Mouse (Mus musculus) limb, embryonic 15.5 days (tissue): Measurements from ENCODE around the gene Smim1. TPM values are rescaled to one million over a fixed set of nuclear protein-coding genes. Genes with fewer than 3 reads are reported as not detected.

Source experiments
- ATAC-seq: fragments of 200-750 bp; cut with Nextera tagmentation; 2 replicates; pipeline ENCODE4 v1.8.0; 2017; ENCODE audit warnings: low read depth, moderate TSS enrichment; ENCODE audit not compliant: insufficient number of reproducible peaks, low FRiP score, low TSS enrichment
- H3K27ac ChIP-seq: fragments of 300-500 bp; sonication (generic); 2 replicates; pipeline ENCODE4 v1.5.1; 2015; ENCODE audit warnings: moderate library complexity, mild to moderate bottlenecking, inconsistent platforms
- H3K27me3 ChIP-seq: fragments of 300-500 bp; sonication (generic); 2 replicates; pipeline ENCODE4 v1.6.1; 2015; ENCODE audit warnings: inconsistent platforms
- H3K36me3 ChIP-seq: fragments of 300-500 bp; sonication (generic); 2 replicates; pipeline ENCODE4 v1.6.1; 2015; ENCODE audit warnings: inconsistent platforms
- H3K4me1 ChIP-seq: fragments of 300-500 bp; sonication (generic); 2 replicates; pipeline ENCODE4 v1.6.1; 2015; ENCODE audit warnings: inconsistent platforms
- H3K4me2 ChIP-seq: fragments of 300-500 bp; sonication (generic); 2 replicates; pipeline ENCODE4 v1.6.1; 2015; ENCODE audit warnings: mild to moderate bottlenecking, inconsistent platforms
- H3K4me3 ChIP-seq: fragments of 300-500 bp; sonication (generic); 2 replicates; pipeline ENCODE4 v1.5.1; 2015; ENCODE audit warnings: mild to moderate bottlenecking, inconsistent platforms
- H3K9ac ChIP-seq: fragments of 300-500 bp; sonication (generic); 2 replicates; pipeline ENCODE4 v1.6.1; 2015; ENCODE audit warnings: inconsistent platforms
- H3K9me3 ChIP-seq: fragments of 300-500 bp; sonication (generic); 2 replicates; pipeline ENCODE4 v1.6.1; 2016; ENCODE audit warnings: inconsistent platforms
- WGBS: fragments of 180-500 bp; shearing (Covaris S2); methylation state at CpG from one replicate; pipeline ENCODE4 v1.1.7; 2015; 5-methylcytosine and 5-hydroxymethylcytosine counted together
- polyA plus RNA-seq: library from polyadenylated mRNA; unstranded; fragments of >200 nt; fragmentation: Nextera tagmentation; extraction: Ambion mirVana; gene quantifications from 2 replicates; pipeline ENCODE4 v1.2.1, GENCODE M21; 2015

Smim1 gene
- 17.6 and 24.6 TPM in 2 replicates for polyA plus RNA-seq

GRCm38 (mm10) chr4:154025641-154026440, at the start of gene Smim1:
Gene Smim1 (minus strand): TSS chr4:154026230.
- H3K4me2 ChIP-seq, result peak within 1 kb of the TSS; percentile 52
- peaks cover 11% of the 10 kb centered on the region for H3K36me3 ChIP-seq
- ATAC-seq, result peak; percentile 40; the same call in 1 of the 2 replicates
- H3K4me1 ChIP-seq, result peaks cover 32% of the 10 kb centered on the region
- under 1% methylated on average over 33 of the region's 33 CpGs for WGBS
- peak within 1 kb of the TSS; percentile 28; the same call in 1 of the 2 replicates for H3K27ac ChIP-seq
- no peaks in the 10 kb centered on the region for H3K9me3 ChIP-seq
- H3K4me3 ChIP-seq, result peak within 1 kb of the TSS; percentile 37
- H3K27me3 ChIP-seq, result peaks cover 41% of the 10 kb centered on the region
- 0 out of 2 replicates have a peak within 1 kb of the TSS, but pooled peaks have one; percentile 18 for H3K9ac ChIP-seq

DNA sequence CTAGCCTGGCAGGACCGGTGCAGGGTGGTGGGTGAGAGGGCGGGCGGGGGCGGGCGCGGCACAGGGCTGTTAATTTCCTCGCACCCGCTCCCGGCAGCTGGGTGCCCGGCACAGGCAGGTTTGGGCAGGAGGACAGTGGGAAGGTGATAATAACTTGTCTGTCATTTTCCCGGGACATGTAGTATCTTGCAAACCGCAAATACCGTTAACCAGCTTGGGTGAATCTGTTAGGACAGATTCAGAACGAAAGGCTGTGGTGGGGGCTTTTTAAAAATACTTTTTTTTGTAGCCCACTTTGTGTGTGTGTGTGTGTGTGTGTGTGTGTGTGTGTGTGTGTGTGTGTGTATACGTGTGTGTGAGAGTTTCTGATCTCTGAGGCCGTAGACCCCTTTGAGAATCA, 45.9 kb upstream of the Smim1 start:
- no peak overlapping the region for H3K27ac ChIP-seq
- no peaks in the 10 kb centered on the region for H3K4me1 ChIP-seq
- WGBS, result 8% methylated on average over 13 of the region's 16 CpGs
- peaks cover 42% of the 10 kb centered on the region for H3K27me3 ChIP-seq
- no peak overlapping the region for H3K9ac ChIP-seq
- no peaks in the 10 kb centered on the region for H3K36me3 ChIP-seq
- no peaks in the 10 kb centered on the region for H3K9me3 ChIP-seq
- H3K4me3 ChIP-seq, result no peak overlapping the region
- no peak overlapping the region for H3K4me2 ChIP-seq
- ATAC-seq, result no peak

- H3K36me3 ChIP-seq, result no peaks in the 10 kb centered on the region
- H3K27me3 ChIP-seq, result peaks cover 42% of the 10 kb centered on the region
- WGBS, result under 1% methylated on average over 15 of the region's 20 CpGs
- no peaks in the 10 kb centered on the region for H3K4me1 ChIP-seq
- H3K4me3 ChIP-seq, result no peak overlapping the region
- no peak overlapping the region for H3K27ac ChIP-seq
- no peaks in the 10 kb centered on the region for H3K9me3 ChIP-seq
- no peak overlapping the region for H3K9ac ChIP-seq
- ATAC-seq, result no peak
- no peak overlapping the region for H3K4me2 ChIP-seq
Observed at GRCm38 (mm10) chr4:154071521-154071920, 45.5 kb upstream of the Smim1 start.

DNA sequence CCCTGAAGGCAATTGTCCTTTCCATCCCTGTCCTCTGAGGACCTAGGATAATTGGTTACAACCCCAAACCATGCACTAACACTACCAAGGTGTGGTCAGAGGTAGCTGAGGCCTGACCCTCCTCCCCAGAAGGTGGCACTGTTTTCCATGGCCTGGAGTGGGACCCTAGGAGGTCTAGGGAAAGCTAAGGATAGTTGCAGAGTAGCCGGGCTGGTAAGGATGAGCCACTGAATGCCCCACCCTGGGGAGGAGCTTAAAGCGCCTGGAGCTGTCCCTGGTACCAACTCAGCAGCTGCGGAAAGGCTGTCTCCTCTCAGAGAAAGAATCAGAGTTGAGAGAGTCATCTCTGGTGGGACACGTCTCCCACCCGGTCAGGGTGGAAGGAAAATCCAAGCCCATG, 44.9 kb upstream of the Smim1 start:
- Histone ChIP-seq H3K9me3 (no peaks in the 10 kb centered on the region), H3K4me1 (no peaks in the 10 kb centered on the region), H3K9ac (no peak overlapping the region), H3K4me3 (no peak overlapping the region), H3K36me3 (no peaks in the 10 kb centered on the region), H3K27me3 (peaks cover 42% of the 10 kb centered on the region), H3K4me2 (no peak overlapping the region), H3K27ac (no peak overlapping the region)
- WGBS, result 0% methylated on average over 5 of the region's 5 CpGs
- no peak for ATAC-seq

DNA sequence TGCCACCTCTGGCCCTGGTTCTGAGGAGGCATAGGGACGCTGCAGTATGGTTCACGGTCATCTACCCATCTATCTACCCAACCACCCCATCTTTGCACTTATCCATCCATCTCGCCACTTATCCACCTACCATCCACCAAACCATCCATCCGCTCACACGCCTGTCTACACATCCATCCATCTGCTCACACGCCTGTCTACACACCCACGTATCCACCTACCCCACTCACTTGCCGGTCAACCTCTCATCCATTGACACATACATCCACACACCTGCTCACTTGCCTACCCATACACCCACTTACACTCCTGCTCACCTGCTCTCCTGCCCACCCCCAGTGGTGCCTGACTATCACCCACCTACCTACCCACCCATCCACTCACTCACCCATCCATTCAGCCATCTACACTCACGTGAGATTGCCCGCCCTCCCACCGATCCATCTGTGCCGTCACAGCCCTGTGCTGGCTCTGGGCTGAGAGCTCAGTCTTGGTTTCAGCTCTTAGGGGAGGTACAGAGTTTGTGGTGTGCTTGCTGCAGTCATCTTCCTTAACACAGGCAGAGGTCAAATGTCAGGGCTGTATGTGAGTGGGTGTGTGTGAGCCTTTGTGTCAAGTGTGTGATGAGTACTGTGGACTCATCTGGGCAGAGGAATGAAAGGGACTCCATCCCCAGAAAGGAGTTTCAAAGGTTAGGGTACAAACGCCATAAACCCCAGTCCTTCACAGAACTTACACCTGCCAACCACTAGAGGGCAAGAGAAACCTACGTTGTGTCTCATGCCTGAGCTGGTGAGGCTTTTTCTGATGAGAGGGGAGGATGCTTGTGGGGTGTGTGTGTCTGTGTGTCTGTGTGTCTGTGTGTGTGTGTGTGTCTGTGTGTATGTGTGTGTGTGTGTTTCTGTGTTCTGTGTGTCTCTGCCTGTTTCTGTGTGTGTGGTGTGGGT, 39.1 kb upstream of the Smim1 start:
- no peak overlapping the region for H3K4me2 ChIP-seq
- no peaks in the 10 kb centered on the region for H3K36me3 ChIP-seq
- H3K9ac ChIP-seq, result no peak overlapping the region
- 61% methylated on average over 14 of the region's 14 CpGs for WGBS
- no peaks in the 10 kb centered on the region for H3K4me1 ChIP-seq
- H3K27me3 ChIP-seq, result peaks cover 24% of the 10 kb centered on the region; the same call in 1 of the 2 replicates
- no peaks in the 10 kb centered on the region for H3K9me3 ChIP-seq
- no peak overlapping the region for H3K27ac ChIP-seq
- H3K4me3 ChIP-seq, result no peak overlapping the region
- ATAC-seq, result no peak

- ATAC-seq, result no peak
- no peaks in the 10 kb centered on the region for H3K9me3 ChIP-seq
- no peak overlapping the region for H3K9ac ChIP-seq
- H3K4me1 ChIP-seq, result peaks cover 19% of the 10 kb centered on the region
- H3K36me3 ChIP-seq, result no peaks in the 10 kb centered on the region
- H3K4me3 ChIP-seq, result no peak overlapping the region
- 39% methylated on average over 4 of the region's 4 CpGs for WGBS
- no peak overlapping the region for H3K4me2 ChIP-seq
- H3K27me3 ChIP-seq, result 0 out of 2 replicates have a peak, but pooled peaks cover 3% of the 10 kb centered on the region
- H3K27ac ChIP-seq, result peak overlapping the region; percentile 19; the same call in 1 of the 2 replicates
Observed at GRCm38 (mm10) chr4:154057696-154058095, 31.7 kb upstream of the Smim1 start.

DNA sequence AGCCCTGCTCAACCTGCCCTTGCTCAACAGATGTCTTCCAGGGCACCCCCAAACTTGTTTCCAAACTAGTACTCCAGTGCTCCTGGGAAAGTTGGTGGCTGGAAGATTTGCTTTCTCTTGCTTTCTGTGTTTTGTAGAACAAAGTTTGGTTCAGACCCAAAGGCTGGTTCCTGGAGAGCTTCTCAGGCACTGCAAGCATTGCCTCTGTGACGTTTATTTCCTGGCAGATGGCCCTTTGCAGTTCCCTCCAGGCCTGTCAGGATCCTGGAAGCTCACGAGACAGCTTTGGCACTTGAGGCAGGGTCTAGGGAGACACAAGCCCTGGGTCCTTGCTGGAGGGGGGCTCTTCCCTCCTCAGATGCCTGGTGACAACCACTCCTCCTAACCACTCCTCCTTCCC, 30.6 kb upstream of the Smim1 start:
- Histone ChIP-seq H3K36me3 (no peaks in the 10 kb centered on the region), H3K4me1 (peaks cover 19% of the 10 kb centered on the region), H3K4me2 (no peak overlapping the region), H3K4me3 (no peak overlapping the region), H3K9me3 (no peaks in the 10 kb centered on the region), H3K27me3 (0 out of 2 replicates have a peak, but pooled peaks cover 1% of the 10 kb centered on the region), H3K9ac (no peak overlapping the region), H3K27ac (no peak overlapping the region)
- 25% methylated on average over 2 of the region's 2 CpGs for WGBS
- no peak for ATAC-seq

GRCm38 (mm10) chr4:154056046-154056445, 30.0 kb upstream of the Smim1 start:
- peaks cover 19% of the 10 kb centered on the region for H3K4me1 ChIP-seq
- H3K4me2 ChIP-seq, result no peak overlapping the region
- no peaks in the 10 kb centered on the region for H3K27me3 ChIP-seq
- no peak overlapping the region for H3K9ac ChIP-seq
- H3K36me3 ChIP-seq, result no peaks in the 10 kb centered on the region
- no peak overlapping the region for H3K27ac ChIP-seq
- no peak for ATAC-seq
- 53% methylated on average over 2 of the region's 2 CpGs for WGBS
- H3K4me3 ChIP-seq, result no peak overlapping the region
- no peaks in the 10 kb centered on the region for H3K9me3 ChIP-seq

DNA sequence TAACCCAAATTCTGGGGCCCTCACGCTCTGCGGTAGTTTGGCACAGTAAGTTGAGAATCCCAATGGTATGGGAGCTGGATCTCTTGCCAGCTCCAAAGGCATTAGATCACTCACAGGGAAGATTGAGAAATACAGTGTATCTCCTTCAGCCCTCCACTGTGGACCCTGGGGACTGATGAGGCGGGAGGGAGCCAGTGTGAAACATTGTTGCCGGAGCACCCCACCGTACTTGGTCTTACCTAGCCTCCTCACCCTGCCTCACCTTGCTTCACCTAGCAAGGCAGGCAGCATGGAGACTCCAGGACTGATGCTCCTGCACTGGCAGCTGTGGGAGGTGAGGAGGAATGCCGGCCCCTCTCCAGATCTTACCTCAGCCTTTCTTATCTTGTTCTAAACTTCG, 29.5 kb upstream of the Smim1 start:
- Histone ChIP-seq H3K9ac (no peak overlapping the region), H3K9me3 (no peaks in the 10 kb centered on the region), H3K4me2 (no peak overlapping the region), H3K27ac (no peak overlapping the region), H3K36me3 (no peaks in the 10 kb centered on the region), H3K4me1 (peaks cover 19% of the 10 kb centered on the region), H3K4me3 (no peak overlapping the region), H3K27me3 (no peaks in the 10 kb centered on the region)
- ATAC-seq, result no peak
- WGBS, result 76% methylated on average over 7 of the region's 7 CpGs

GRCm38 (mm10) chr4:154053065-154053464, 27.0 kb upstream of the Smim1 start:
- WGBS, result 49% methylated on average over 4 of the region's 4 CpGs

DNA sequence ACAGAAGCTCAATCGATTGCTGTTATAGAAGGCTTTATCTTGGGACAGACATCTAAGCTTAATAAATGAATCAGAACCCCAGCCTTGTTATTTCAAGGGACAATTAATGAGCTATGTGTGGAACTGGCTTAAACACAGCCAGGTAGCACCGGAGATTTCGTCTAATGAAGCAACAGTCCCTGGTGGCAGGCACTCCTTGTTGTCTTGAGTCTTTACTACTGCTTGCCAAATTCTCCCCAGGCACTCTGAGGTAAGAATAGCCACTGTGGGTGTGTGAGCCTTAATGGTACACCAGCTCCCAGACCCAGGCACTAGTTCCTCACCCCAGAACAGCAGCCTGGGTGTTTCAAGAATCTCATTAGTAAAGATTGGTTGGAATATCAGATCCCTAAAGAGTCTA, 25.4 kb upstream of the Smim1 start:
- H3K27ac ChIP-seq, result no peak overlapping the region
- no peaks in the 10 kb centered on the region for H3K36me3 ChIP-seq
- 82% methylated on average over 3 of the region's 3 CpGs for WGBS
- no peak overlapping the region for H3K4me3 ChIP-seq
- no peak for ATAC-seq
- no peaks in the 10 kb centered on the region for H3K9me3 ChIP-seq
- H3K27me3 ChIP-seq, result no peaks in the 10 kb centered on the region
- H3K4me1 ChIP-seq, result peaks cover 4% of the 10 kb centered on the region
- no peak overlapping the region for H3K4me2 ChIP-seq
- no peak overlapping the region for H3K9ac ChIP-seq

More at GRCm38 (mm10) chr4:154053065-154053464, 27.0 kb upstream of the Smim1 start:
- ATAC-seq, result no peak
- H3K4me3 ChIP-seq, result no peak overlapping the region
- no peak overlapping the region for H3K4me2 ChIP-seq
- H3K36me3 ChIP-seq, result no peaks in the 10 kb centered on the region
- no peak overlapping the region for H3K9ac ChIP-seq
- peaks cover 19% of the 10 kb centered on the region for H3K4me1 ChIP-seq
- H3K9me3 ChIP-seq, result no peaks in the 10 kb centered on the region
- no peaks in the 10 kb centered on the region for H3K27me3 ChIP-seq
- no peak overlapping the region for H3K27ac ChIP-seq

DNA sequence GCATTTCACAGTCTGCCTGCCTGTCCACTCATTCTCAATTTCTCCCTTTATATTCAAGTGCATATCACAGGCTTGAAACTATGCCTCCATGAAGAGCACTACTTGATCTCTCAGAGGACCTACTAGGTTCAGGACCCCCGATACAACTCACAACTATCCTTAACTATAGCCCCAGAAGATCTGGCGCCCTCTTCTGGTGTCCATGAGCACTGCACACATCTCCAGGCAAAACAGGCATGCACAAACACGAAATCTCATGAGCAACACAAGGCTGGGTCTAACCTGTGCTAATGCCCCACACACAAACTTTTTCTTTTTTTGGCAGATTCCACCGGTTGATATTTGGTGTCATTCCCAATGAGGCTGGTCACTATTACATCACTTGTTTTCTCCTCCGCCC, 19.8 kb upstream of the Smim1 start:
- Histone ChIP-seq H3K9ac (no peak overlapping the region), H3K27ac (no peak overlapping the region), H3K4me3 (no peak overlapping the region), H3K27me3 (no peaks in the 10 kb centered on the region), H3K4me1 (no peaks in the 10 kb centered on the region), H3K4me2 (no peak overlapping the region), H3K36me3 (no peaks in the 10 kb centered on the region), H3K9me3 (no peaks in the 10 kb centered on the region)
- ATAC-seq, result no peak
- WGBS, result 68% methylated on average over 5 of the region's 5 CpGs
